Mouse (Mus musculus): Measurements from ENCODE around the gene Gm38100.
A peak's percentile ranks its signal among the peaks of the same experiment; 100 is the strongest.

The Gm38100 gene

DNA sequence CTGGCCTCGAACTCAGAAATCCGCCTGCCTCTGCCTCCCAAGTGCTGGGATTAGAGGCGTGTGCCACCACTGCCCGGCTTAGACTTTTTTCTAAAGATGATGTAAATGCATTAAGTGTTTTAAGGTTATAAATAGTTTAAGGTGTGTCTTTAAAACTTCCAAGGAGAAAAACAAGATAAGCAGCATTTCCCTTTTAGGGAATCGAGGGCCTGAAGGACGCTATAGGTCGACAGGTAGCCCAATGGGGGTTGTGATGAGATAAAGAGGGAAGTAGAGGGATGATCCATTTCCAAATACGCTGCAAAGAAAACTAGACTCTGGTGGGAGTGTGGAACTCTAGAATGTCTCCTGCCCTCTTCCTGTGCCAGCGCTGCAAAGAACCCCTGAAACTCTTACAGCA, at the start of gene Gm38100:
Gm38100 (plus strand) TSS at position 301 of the 400 bp plus-strand sequence.
- no peak for DNase-seq (ENCODE audit: low spot score)

DNA sequence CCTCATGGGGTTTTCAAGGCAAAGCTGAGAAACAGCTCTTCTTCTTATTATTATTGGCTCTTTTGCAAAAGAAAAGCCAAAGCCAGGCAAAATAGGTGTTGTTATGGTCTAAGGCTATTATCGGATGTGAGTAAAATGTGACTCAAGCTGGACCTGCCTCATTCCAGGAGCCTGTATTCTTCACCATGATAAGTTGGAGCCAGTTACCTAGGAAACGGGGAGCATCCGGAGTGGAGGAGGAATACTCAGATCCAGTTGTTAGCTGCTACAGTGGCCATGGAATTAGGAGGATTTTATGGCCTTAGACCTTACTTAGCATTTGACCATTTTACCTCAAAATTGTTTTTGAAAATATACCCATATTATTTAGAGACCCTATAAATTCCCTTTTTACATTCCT, 49.4 kb upstream of the Gm38100 start:
- no peak for DNase-seq (ENCODE audit: low spot score)

DNA sequence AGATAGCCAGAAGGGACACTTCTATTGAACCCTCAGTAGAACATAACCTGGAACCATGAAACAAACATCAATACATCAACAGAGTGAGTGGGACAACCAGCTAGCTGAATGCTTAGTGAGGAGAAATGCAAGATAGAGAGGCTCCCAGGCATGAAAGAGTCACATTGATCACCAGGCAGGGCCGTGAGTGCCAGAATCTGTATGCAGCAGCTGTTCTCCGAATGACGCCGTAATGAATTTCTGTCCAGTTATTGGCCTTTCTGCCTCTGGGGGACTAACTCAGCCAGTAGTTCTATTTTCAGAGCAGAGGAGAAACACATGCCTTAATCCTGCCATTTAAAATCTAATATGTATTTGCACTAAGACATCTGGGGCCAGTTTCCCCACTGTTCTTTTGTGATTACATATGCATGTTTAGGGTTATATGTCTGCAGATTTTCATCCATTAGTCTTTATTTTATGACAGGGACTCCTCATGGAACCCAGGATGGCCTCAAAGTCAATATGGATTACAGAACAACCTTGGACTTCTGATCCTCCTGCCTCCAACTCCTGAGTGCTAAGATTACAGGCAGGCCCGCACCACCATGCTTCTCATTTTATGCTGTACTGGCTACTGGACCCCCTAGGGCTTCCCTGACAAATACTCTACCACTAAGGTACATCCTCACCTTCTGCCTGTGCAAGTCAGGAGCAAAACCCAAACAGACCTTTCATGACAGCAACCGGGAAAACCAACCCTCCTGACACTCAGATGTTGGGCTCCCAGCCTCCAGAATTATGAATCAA, 47.9 kb upstream of the Gm38100 start:
- no peak for DNase-seq (ENCODE audit: low spot score)

DNA sequence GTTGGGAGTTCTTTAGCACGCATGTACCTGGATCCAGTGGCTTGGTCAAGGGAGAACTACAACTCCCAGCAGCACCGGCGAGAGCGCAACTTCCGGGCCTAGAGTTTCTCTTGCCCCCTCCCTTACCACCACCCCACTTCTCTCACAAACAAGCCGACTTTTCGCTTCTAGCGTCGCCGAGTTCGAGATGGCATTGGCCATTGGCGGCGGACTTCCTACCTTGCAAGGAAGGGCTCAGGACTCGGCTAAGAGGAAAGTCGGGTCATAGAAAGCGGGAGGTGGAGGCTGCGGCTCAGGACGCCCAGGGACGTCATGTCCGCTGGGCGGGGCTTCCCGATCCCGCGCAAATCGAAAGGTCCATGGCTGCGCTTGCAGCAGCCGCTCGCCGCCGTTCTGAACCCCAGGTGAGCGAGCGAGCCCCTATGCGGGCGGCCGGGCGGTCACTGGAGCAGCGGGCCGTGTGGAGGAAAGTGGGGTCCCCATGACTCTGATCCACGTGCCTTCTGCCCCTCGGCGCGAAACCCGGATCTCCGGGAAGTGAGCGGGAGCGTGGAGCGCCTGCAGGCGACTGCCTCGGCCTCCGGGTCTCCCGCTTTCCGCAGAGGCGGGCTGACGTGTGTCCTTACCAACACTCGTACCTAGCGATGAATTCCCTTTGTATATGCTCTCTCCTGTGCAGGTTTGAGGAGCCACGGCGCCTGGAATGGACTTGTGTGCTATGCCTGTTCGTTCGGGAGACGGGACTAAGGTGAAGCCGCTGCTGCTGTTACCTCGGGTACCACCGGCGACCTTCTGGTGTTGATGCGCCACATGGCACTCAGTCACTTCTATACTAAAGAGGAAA, 39.5 kb upstream of the Gm38100 start, which contains the start of gene Exo1:
Exo1 (plus strand) TSS at position 129 of the 844 bp plus-strand sequence.
- DNase-seq (ENCODE audit: low spot score) = peak; percentile 62

DNA sequence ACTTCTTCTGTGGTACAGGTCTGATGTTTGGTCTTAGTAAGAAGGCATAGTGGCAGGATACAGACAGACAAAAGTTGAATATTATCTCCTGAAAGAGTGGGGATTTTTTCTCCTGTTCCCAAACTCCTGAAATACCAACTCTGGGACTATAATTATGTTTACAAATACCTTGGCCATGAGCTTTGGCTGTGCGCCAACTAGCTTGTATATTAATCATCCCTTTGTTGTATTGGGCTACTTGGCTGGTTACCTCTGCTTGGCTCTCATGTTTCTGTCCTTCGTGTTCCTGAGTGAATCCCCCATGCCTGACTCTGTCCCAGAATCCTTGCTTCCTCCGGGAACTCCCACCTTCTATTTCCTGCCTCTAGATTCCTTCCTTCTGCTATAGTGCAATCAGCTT, 36.7 kb upstream of the Gm38100 start:
- DNase-seq (ENCODE audit: low spot score) = no peak

DNA sequence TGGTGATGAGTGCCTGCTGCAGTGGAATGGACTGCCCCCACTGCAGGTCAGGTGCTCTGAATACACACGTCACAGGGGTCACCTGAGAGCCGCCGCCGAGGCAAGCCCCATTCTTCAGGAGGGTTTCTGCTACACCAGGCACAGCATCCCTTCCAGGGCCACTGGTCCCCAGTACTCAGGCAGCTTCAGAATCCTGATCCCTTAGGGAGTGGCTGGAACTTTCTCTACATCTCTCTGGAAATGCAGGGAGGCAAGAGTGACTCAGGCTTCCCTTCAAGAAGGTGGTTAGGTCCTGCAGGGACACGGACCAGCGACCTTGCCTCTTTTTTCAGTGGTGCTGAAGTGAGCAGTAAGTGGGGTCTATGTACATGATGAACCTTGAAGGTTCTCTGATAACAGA, 26.9 kb upstream of the Gm38100 start:
- no peak for DNase-seq (ENCODE audit: low spot score)

DNA sequence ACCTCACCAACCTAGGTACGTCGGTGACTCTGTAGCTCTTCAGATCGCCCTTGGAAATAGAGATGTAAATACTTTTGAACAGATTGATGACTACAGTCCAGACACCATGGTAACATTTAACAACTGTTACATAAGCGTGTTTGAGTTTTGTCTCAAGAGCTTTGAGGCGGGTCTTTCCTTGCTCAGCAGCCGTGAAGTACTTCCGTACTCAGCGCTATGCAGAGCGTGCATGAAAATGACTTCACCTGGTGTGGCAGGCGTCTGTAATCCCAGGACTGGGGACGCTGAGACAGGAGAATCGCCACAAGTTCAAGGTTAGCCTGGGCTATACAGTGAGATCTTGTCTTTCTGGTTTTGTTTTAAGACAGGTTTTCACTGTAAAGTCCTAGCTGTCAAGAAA, 26.4 kb upstream of the Gm38100 start:
- DNase-seq (ENCODE audit: low spot score) = no peak

DNA sequence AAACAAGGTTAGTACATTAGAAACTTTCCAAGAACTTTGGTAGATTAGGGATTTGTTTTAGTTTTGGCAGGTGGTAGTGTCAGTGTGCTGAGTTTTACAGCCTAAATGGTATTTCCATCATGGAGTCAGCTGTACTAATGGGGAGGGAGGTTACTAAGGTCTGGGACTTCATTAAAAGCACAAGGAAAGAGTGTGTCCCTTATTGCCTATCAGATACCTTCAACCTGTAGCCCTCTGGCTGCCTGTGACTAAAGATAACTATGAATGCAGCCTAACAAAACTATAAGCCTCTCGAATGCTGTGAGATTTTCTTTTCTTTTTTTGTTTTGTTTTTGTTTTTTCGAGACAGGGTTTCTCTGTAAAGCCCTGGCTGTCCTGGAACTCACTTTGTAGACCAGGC, 8.9 kb upstream of the Gm38100 start:
- no peak for DNase-seq (ENCODE audit: low spot score)

DNA sequence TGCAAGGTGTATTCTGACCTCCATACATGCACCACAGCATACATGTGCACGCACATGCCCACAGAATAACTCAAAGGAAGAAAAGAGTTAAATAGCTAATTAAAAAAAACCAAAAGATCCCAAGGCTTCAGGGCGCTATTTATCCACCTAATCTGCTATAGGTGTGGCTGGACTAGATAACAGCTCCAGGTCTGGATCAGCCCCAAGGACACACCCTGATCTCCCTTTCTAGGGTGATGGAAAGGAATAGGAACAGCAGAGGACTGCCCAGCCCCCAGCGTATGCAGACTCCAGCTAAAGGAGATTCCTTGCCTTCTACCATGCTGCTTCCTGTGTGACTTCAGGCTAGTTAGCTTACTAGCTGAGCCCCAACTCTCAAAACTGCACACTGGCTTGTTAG, 8.1 kb upstream of the Gm38100 start:
- DNase-seq (ENCODE audit: low spot score) = no peak

DNA sequence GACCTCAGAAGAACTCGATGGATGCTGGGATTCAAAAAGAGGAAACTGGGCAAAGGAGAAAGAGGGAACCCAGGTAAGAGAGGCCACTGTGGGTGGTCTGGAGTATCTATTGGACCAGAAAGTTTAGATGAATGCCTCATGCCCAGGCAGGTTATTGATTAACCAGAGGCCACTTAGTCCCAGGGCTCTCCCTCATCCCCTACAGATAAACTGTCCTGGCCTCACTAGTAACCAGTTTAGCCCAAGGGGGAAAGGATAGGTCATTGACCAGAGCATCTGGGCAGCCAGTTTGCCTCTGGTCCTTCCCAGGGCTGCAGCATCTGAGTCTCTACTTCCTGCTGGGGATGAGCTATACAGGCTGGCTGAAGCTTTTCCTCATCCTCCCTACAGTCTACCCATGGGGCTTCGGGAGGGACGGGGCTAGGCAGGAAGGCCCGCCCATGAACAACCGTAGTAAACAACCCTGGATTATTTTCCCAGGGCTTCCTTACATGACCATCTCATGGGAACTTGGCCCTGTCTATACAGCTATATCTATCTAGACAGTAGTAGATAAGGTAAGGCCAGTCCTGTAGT, 6.3 kb upstream of the Gm38100 start:
- no peak for DNase-seq (ENCODE audit: low spot score)

DNA sequence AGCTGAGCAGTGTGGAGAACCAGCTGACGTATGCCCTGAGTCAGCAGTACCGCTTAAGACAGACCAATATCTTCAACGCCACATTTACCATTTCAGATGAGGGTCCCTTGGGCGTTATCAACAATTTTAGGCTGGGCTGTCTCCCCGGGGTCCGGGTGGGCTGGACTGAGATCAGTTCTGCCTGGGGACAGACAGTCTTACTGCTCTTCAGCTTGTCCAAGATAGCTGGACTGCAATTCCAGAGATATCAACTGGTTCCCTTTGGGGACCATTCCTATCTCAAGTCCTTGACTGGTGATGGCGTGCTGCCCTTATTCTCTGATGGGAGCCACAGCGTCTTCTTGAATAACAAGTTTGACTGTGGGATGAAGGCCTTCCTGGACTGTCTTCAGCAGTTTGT, 962 bp downstream of the Gm38100 start:
- DNase-seq (ENCODE audit: low spot score) = no peak

DNA sequence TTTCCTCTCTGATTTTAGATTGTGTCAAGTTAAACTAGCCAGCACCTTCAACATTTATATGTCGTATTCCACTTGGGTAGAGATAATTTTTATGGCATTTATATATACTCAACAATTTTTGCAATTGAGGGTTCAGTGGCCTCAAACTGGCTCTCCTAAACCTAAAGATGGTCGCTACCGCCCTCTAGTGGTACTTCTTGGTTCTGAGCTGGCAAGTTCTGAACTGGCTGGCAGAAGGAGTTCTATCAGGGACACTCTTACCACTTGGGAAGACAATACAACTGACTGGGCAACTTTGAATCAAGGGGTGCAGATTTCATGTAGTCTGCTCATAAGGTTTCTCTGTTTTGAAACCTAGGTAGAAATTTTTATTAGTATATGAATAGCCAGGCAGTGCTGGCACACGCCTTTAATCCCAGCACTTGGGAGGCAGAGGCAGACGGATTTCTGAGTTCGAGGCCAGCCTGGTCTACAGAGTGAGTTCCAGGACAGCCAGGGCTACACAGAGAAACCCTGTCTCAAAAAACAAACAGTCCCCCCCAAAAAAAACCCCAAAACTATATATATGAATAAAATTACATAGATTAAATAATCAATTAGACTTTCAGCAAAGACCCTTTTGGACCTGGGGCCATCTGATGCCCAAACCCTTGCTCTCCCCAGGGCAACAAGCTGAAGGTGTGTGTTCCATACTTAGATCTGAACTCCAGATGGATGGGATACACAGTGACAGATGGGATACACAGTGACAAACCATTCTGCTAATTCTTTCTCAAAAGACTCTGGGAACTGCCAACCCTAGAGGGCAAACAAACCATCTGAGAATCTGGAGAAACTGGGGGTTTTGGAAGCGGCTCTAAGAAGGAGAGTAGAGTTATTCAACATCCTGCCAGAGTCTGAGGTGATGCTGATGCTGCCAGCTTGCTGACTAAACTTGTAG, 4.0 kb downstream of the Gm38100 start:
- DNase-seq (ENCODE audit: low spot score) = peak; percentile 6

DNA sequence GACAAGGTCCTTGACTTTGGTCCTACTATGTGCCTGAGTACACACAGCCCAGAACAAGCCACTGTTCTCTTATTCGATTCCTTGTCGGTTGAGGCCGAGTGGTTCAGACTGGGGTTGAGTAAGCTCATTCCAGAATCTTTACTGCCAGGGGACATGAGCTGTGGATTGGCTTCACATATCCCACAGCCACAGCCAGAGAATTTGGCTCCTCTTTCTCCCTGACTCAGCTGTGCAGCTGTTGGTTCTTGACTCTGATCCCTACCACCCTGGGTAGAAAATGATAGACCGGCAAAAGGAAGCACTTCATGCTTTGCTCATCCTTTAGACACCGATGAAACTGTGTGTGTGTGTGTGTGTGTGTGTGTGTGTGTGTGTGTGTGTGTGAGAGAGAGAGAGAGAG, 11.3 kb downstream of the Gm38100 start:
- DNase-seq (ENCODE audit: low spot score) = no peak

DNA sequence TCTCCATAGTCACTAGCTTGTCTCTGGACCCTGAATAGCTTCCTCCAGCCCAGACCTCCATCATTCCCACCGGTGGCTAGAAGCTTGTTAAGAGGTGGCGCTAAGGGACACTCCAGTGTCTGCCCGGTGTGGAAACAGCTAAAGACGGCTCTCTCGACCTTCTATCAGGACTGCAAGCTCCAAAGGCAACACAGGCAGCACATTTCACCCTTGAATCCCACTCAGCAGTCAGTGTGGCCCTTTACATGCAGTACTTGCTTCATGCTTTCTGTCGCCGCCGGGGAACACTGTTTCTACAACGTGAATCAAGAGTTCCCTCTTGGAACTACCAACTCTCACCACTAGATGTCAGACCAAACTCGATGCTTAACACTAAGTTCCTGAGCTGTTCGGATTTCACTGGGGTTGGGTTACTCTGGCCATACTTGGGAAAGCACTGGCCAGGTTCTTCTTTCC, 16.2 kb downstream of the Gm38100 start:
- no peak for DNase-seq (ENCODE audit: low spot score)

DNA sequence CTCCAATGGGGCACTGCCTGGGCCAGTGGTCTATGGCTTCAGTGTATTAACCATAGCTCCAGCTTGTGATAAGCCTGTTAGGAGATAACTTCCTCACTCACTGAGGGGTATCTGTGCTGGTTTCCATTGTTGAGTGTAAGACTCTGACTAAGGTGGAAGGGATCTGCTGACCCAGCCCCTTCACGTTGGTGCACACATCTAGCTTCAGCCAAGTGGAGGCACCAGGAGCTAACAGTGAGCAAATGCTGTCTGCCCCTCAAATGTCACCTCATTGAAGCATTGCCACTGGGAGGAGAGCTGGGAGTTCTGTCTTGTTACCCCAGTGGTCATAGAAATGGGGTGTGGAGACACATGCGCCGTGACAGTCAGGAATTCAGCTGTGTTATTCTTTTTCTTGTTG, 18.6 kb downstream of the Gm38100 start:
- DNase-seq (ENCODE audit: low spot score) = no peak

DNA sequence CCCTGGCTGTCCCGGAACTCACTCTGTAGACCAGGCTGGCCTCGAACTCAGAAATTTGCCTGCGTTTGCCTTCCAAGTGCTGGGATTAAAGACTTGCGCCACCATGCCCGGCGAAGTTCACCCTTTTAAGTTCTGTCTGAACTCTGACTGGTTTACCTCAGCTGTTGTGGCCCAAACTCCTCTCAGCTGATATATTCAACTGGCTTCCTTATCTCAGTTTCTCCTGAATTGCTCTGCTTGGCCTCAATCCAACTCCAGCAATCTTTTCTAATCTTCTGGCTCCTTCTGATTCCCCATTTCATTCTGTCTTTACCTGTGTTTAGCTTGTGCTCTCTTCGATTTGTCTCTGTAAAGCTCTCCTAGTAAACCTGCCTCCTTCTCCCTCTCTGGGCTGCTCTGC, 23.0 kb downstream of the Gm38100 start:
- no peak for DNase-seq (ENCODE audit: low spot score)

DNA sequence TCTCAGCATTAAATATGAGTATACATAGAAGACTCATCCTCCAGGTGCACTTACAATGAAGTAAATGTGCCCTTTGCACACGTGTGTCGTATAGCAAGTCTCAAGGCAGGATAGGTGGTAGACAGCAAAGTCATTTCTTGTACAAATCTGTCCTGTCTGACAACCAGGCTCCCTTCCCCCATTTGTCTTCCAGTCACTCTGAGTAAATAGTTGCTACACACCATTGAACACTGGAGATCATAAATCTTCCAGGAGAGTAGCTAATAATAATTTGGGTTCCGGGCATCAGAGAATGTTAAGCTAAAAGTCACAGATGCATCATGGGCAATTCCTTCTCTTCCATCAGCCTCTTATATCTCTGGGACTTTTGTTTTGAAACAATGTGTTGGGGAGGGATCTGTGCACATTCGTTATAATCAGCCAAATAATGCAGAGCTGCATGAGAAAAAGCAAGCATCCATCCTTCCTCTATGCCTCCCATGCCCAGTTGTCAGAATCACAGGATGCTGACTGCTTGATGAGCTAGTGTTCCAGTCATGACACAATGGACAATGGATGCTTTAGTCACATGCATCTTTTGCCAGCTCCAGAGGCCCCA, 26.7 kb downstream of the Gm38100 start:
- DNase-seq (ENCODE audit: low spot score) = no peak

DNA sequence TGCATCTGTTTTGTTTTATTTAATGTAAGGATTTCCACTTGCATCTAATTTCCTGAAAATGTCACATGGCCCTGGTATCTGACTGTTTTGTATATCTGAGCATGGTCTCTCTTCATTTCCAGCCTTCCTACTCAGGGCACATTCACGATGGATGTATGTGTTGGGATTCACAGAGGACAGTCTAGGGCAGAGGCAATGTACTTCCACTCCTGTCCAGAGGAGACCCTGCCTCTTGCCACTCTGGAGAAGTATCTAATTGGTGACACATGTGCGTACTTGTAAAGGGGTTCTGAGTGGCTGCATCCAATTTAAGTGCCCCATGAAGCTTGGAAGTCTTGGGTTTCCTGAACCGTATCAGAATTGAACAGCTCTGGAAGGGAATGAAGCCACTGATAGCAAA, 30.3 kb downstream of the Gm38100 start:
- DNase-seq (ENCODE audit: low spot score) = no peak

DNA sequence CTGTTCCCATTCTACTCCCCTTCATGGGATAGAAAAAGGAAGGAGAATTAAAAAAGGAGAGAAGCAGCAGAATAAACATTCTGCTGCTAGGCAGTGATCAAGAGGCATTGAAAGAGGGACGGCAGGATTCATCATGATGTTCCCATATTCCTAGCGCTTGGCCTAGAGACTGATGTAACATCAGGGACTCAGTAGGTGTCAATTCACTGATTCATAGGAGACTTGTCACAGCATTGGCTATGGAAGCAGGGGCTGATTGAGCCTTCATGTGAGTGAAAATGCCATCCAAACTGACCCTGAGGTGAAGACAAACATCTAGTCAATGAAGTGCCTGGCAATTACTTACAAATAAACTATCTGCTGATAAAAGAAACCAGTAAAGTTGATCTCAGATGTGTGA, 30.7 kb downstream of the Gm38100 start:
- no peak for DNase-seq (ENCODE audit: low spot score)

DNA sequence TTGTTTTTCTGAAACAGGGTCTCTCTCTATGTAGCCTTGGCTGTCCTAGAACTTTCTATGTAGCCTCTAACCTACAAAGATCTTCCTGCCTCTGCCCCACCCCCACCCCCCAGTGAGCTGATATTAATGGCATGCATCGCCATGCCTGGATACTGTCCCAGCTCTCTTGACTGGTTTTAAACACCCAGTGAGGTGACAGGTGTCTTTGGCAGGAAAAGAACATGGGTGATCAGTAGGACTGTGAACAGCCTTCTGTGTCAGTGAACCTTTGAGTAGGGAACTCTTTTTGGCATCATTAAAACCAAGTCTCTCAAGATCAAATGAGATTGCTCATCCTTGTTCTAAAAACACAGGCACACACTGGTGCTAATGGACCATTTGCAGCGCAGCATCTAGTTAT, 41.7 kb downstream of the Gm38100 start:
- no peak for DNase-seq (ENCODE audit: low spot score)

DNA sequence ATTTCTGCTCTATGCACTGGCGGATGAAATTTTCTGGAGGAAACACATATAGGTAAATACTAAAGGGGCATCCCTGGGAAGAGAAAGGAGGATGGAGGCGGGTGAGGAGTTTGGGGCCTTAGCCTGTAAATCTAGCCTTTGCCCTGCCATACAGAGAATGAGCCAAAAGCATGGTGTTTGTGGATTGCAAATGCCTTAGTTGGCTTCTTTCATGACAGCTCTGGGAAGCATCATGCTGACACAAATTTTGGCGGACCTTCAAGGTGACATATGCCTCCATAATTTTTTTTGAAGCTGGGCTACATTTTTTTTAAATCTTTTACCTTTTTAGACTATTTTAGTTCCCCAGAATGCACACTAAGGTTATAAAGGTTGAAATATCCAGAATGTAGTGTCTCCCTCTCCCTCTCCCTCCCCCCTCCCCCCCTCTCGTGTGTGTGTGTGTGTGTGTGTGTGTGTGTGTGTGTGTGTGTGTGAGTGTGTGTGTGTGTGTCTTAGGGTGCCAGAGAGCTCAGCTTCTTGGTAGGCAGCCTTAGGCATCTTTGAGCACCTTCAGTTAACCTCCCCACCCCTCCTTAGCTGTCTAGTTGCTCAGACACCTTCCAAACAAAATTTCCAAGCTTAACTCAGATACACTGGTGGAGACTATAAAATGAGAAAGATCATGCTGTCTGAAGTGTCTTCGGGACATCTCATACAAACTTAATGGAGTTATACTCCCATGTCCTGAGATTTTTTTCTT, 47.0 kb downstream of the Gm38100 start:
- DNase-seq (ENCODE audit: low spot score) = no peak
